Mouse (Mus musculus) hindbrain, embryonic 10.5 days (tissue): Measurements from ENCODE around the gene Gria1. TPM values are rescaled to one million over a fixed set of nuclear protein-coding genes. Genes with fewer than 3 reads are reported as not detected.

Experiments
- DNase-seq: peaks from one replicate; pipeline ENCODE4 v3.0.0-alpha.2; 2017; ENCODE audit warnings: low spot score
- H3K27ac ChIP-seq: fragments of 300-500 bp; sonication (generic); 2 replicates; pipeline ENCODE4 v1.5.1; 2016; ENCODE audit warnings: mild to moderate bottlenecking, moderate library complexity
- H3K27me3 ChIP-seq: fragments of 300-500 bp; sonication (generic); 2 replicates; pipeline ENCODE4 v1.6.1; 2016; ENCODE audit warnings: mild to moderate bottlenecking; ENCODE audit not compliant: poor library complexity, insufficient read depth, severe bottlenecking
- H3K36me3 ChIP-seq: fragments of 300-500 bp; sonication (generic); 2 replicates; pipeline ENCODE4 v1.6.1; 2016; ENCODE audit warnings: mild to moderate bottlenecking, moderate library complexity
- H3K4me1 ChIP-seq: fragments of 300-500 bp; sonication (generic); replicated peaks from 2 replicates; pipeline ENCODE4 v1.6.1; 2016; ENCODE audit warnings: mild to moderate bottlenecking
- H3K4me3 ChIP-seq: fragments of 300-500 bp; sonication (generic); 2 replicates; pipeline ENCODE4 v1.5.1; 2016; ENCODE audit warnings: mild to moderate bottlenecking, moderate library complexity
- H3K9me3 ChIP-seq: fragments of 300-500 bp; sonication (generic); 2 replicates; pipeline ENCODE4 v1.6.1; 2016; ENCODE audit warnings: mild to moderate bottlenecking, moderate library complexity
- WGBS: fragments of 180-500 bp; shearing (Covaris S2); methylation state at CpG from one replicate; pipeline ENCODE4 v1.1.7; 2016; 5-methylcytosine and 5-hydroxymethylcytosine counted together
- polyA plus RNA-seq: library from polyadenylated mRNA; unstranded; fragments of >200 nt; fragmentation: Nextera tagmentation; extraction: Ambion mirVana; gene quantifications from 2 replicates; pipeline ENCODE4 v1.2.1, GENCODE M21; 2016

The Gria1 gene
- polyA plus RNA-seq, 1 experiment from 2014 or later: 1.8 TPM

GRCm38 (mm10) chr11:57145192-57145591 is 134.0 kb downstream of the Gria1 start:
- no peak for DNase-seq
- Histone ChIP-seq H3K4me3 (no peak overlapping the region), H3K36me3 (no peaks in the 10 kb centered on the region), H3K27ac (no peak overlapping the region), H3K27me3 (no peaks in the 10 kb centered on the region), H3K4me1 (0 out of 2 replicates have a peak, but pooled peaks cover 4% of the 10 kb centered on the region), H3K9me3 (no peaks in the 10 kb centered on the region)
- 79% methylated on average over 7 of the region's 7 CpGs for WGBS

- H3K27ac ChIP-seq: no peak overlapping the region
- H3K4me1 ChIP-seq: no peaks in the 10 kb centered on the region
- DNase-seq: no peak
- 53% methylated on average over 7 of the region's 7 CpGs for WGBS
- no peaks in the 10 kb centered on the region for H3K27me3 ChIP-seq
- H3K4me3 ChIP-seq: no peak overlapping the region
- H3K36me3 ChIP-seq: no peaks in the 10 kb centered on the region
- H3K9me3 ChIP-seq: no peaks in the 10 kb centered on the region
Observed at GRCm38 (mm10) chr11:57145704-57146103, 134.5 kb downstream of the Gria1 start.

- Histone ChIP-seq H3K36me3 (no peaks in the 10 kb centered on the region), H3K9me3 (no peaks in the 10 kb centered on the region), H3K27ac (no peak overlapping the region), H3K27me3 (no peaks in the 10 kb centered on the region), H3K4me3 (no peak overlapping the region), H3K4me1 (peaks cover 7% of the 10 kb centered on the region)
- WGBS: 89% methylated on average over 4 of the region's 4 CpGs
- no peak for DNase-seq
Observed at GRCm38 (mm10) chr11:57151674-57152073, 140.5 kb downstream of the Gria1 start.

GRCm38 (mm10) chr11:57154998-57155397 is 143.8 kb downstream of the Gria1 start:
- WGBS: 67% methylated on average over 8 of the region's 8 CpGs
- H3K9me3 ChIP-seq: no peaks in the 10 kb centered on the region
- H3K27ac ChIP-seq: no peak overlapping the region
- no peaks in the 10 kb centered on the region for H3K36me3 ChIP-seq
- no peaks in the 10 kb centered on the region for H3K27me3 ChIP-seq
- no peak for DNase-seq
- H3K4me3 ChIP-seq: no peak overlapping the region
- peaks cover 12% of the 10 kb centered on the region for H3K4me1 ChIP-seq

- Histone ChIP-seq H3K4me3 (no peak overlapping the region), H3K27ac (no peak overlapping the region), H3K27me3 (no peaks in the 10 kb centered on the region), H3K9me3 (no peaks in the 10 kb centered on the region), H3K36me3 (no peaks in the 10 kb centered on the region), H3K4me1 (peaks cover 12% of the 10 kb centered on the region)
- WGBS: 80% methylated on average over 3 of the region's 3 CpGs
- DNase-seq: no peak
Observed at GRCm38 (mm10) chr11:57159412-57159811, 148.2 kb downstream of the Gria1 start.

- 93% methylated on average over 8 of the region's 8 CpGs for WGBS
- no peak for DNase-seq
- H3K27me3 ChIP-seq: no peaks in the 10 kb centered on the region
- no peak overlapping the region for H3K27ac ChIP-seq
- no peaks in the 10 kb centered on the region for H3K9me3 ChIP-seq
- H3K4me3 ChIP-seq: no peak overlapping the region
- H3K4me1 ChIP-seq: peaks cover 7% of the 10 kb centered on the region; the same call in 1 of the 2 replicates
- H3K36me3 ChIP-seq: no peaks in the 10 kb centered on the region
Observed at GRCm38 (mm10) chr11:57160076-57160475, 148.9 kb downstream of the Gria1 start.

- H3K27ac ChIP-seq: no peak overlapping the region
- no peaks in the 10 kb centered on the region for H3K4me1 ChIP-seq
- no peaks in the 10 kb centered on the region for H3K36me3 ChIP-seq
- H3K9me3 ChIP-seq: no peaks in the 10 kb centered on the region
- 91% methylated on average over 6 of the region's 6 CpGs for WGBS
- H3K27me3 ChIP-seq: no peaks in the 10 kb centered on the region
- no peak for DNase-seq
- no peak overlapping the region for H3K4me3 ChIP-seq
Observed at GRCm38 (mm10) chr11:57162931-57163330, 151.7 kb downstream of the Gria1 start.

- Histone ChIP-seq H3K36me3 (no peaks in the 10 kb centered on the region), H3K27me3 (no peaks in the 10 kb centered on the region), H3K4me1 (no peaks in the 10 kb centered on the region), H3K4me3 (no peak overlapping the region), H3K9me3 (no peaks in the 10 kb centered on the region), H3K27ac (no peak overlapping the region)
- 79% methylated on average over 6 of the region's 6 CpGs for WGBS
- no peak for DNase-seq
Observed at GRCm38 (mm10) chr11:57170058-57170457, 158.9 kb downstream of the Gria1 start.

- no peak overlapping the region for H3K27ac ChIP-seq
- 73% methylated on average over 5 of the region's 5 CpGs for WGBS
- H3K4me3 ChIP-seq: no peak overlapping the region
- H3K9me3 ChIP-seq: no peaks in the 10 kb centered on the region
- H3K4me1 ChIP-seq: no peaks in the 10 kb centered on the region; the same call in 1 of the 2 replicates
- H3K36me3 ChIP-seq: no peaks in the 10 kb centered on the region
- no peaks in the 10 kb centered on the region for H3K27me3 ChIP-seq
- no peak for DNase-seq
Observed at GRCm38 (mm10) chr11:57174165-57174564, 163.0 kb downstream of the Gria1 start.

- Histone ChIP-seq H3K4me1 (no peaks in the 10 kb centered on the region; the same call in 1 of the 2 replicates), H3K9me3 (no peaks in the 10 kb centered on the region), H3K27me3 (no peaks in the 10 kb centered on the region), H3K4me3 (no peak overlapping the region), H3K27ac (no peak overlapping the region), H3K36me3 (no peaks in the 10 kb centered on the region)
- peak; percentile 35 for DNase-seq
- 32% methylated on average over 3 of the region's 3 CpGs for WGBS
Observed at GRCm38 (mm10) chr11:57176552-57176951, 165.4 kb downstream of the Gria1 start.

- Histone ChIP-seq H3K9me3 (no peaks in the 10 kb centered on the region), H3K27ac (no peak overlapping the region), H3K27me3 (no peaks in the 10 kb centered on the region), H3K4me1 (no peaks in the 10 kb centered on the region), H3K4me3 (no peak overlapping the region), H3K36me3 (no peaks in the 10 kb centered on the region)
- WGBS: 90% methylated on average over 4 of the region's 4 CpGs
- no peak for DNase-seq
Observed at GRCm38 (mm10) chr11:57184216-57184615, 173.0 kb downstream of the Gria1 start.

GRCm38 (mm10) chr11:57185110-57185509 is 173.9 kb downstream of the Gria1 start:
- no peaks in the 10 kb centered on the region for H3K4me1 ChIP-seq
- no peak overlapping the region for H3K4me3 ChIP-seq
- no peak for DNase-seq
- no peak overlapping the region for H3K27ac ChIP-seq
- H3K36me3 ChIP-seq: no peaks in the 10 kb centered on the region
- H3K9me3 ChIP-seq: no peaks in the 10 kb centered on the region
- no peaks in the 10 kb centered on the region for H3K27me3 ChIP-seq

- no peaks in the 10 kb centered on the region for H3K9me3 ChIP-seq
- no peaks in the 10 kb centered on the region for H3K27me3 ChIP-seq
- no peaks in the 10 kb centered on the region for H3K36me3 ChIP-seq
- H3K27ac ChIP-seq: no peak overlapping the region
- no peaks in the 10 kb centered on the region for H3K4me1 ChIP-seq
- 86% methylated on average over 8 of the region's 8 CpGs for WGBS
- DNase-seq: no peak
- H3K4me3 ChIP-seq: no peak overlapping the region
Observed at GRCm38 (mm10) chr11:57189391-57189790, 178.2 kb downstream of the Gria1 start.

GRCm38 (mm10) chr11:57194746-57195145 is 183.6 kb downstream of the Gria1 start:
- Histone ChIP-seq H3K36me3 (no peaks in the 10 kb centered on the region), H3K9me3 (no peaks in the 10 kb centered on the region; the same call in 1 of the 2 replicates), H3K4me1 (no peaks in the 10 kb centered on the region), H3K27ac (no peak overlapping the region), H3K4me3 (no peak overlapping the region), H3K27me3 (no peaks in the 10 kb centered on the region)
- 91% methylated on average over 5 of the region's 5 CpGs for WGBS
- no peak for DNase-seq
